ENCODE assay signal across 23 mouse cellular contexts in the genomic region with DNA sequence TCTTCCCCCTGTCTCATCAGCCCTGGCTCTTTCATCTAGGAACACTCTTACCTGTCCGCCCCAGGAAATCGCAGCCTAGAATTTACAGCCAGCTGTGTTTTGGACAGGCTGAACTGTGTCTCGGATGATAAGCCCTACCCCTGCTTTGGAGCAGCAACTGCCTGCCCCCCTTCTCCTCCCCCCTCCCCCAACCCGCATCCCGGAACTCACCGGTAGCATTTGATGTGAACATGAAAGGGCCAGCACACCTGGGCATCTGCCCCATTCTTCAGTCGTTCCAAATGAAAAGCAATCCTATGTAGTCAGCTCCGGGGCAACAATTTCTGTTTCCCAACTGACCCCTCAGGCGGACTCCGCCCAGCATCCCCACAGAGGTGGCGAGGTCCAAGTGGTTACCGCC.
DNase-seq lines count a peak whose midpoint lies in the region; ATAC-seq lines count a peak whose summit lies in the region.
"Had no signal": no experiment of that assay in that cellular context is flagged by ENCODE, and none has a peak within 500 bp of the region (broad histone marks: within the 10 kb centered on the region; RNA-seq: fewer than 3 reads in every experiment).

No protein-coding gene starts in this region.

- H3K4me2 ChIP-seq in intestine, embryonic 15.5 days (replicated peaks) = no peak overlapping the region
- H3K4me2 ChIP-seq in intestine, embryonic 16.5 days (ENCODE audit: low read depth, low read length) = no peak overlapping the region
- peak overlapping the region; percentile 32; the same call in 1 of the 2 replicates for H3K4me2 ChIP-seq in limb, embryonic 12.5 days
- H3K4me2 ChIP-seq: forebrain, embryonic 12.5 days; heart, embryonic 13.5 days; hindbrain, embryonic 14.5 days; liver, embryonic 11.5 days; lung, embryonic 15.5 days; midbrain, embryonic 11.5 days; neural tube, embryonic 13.5 days had no signal

- no peaks in the 10 kb centered on the region for H3K9me3 ChIP-seq in intestine, embryonic 15.5 days
- no peaks in the 10 kb centered on the region for H3K9me3 ChIP-seq in intestine, embryonic 16.5 days (ENCODE audit: control insufficient read depth, low read length)
- no peaks in the 10 kb centered on the region for H3K9me3 ChIP-seq in limb, embryonic 12.5 days
- H3K9me3 ChIP-seq: heart, embryonic 13.5 days; lung, embryonic 15.5 days; neural tube, embryonic 13.5 days had no signal

- WGBS in intestine, embryonic 15.5 days = 35% methylated on average over 12 of the region's 12 CpGs
- WGBS in intestine, embryonic 16.5 days = 33% methylated on average over 12 of the region's 12 CpGs
- WGBS in limb, embryonic 12.5 days = 22% methylated on average over 12 of the region's 12 CpGs

- H3K4me3 ChIP-seq in intestine, embryonic 15.5 days (replicated peaks) = no peak overlapping the region
- no peak overlapping the region for H3K4me3 ChIP-seq in intestine, embryonic 16.5 days (ENCODE audit: low read length)
- no peak overlapping the region for H3K4me3 ChIP-seq in limb, embryonic 12.5 days (replicated peaks)
- H3K4me3 ChIP-seq: erythroblast, embryonic 14.5 days; forebrain, embryonic 12.5 days; heart, adult 2 months; heart, embryonic 13.5 days; left cerebral cortex, adult 2 months; lung, embryonic 15.5 days; neural tube, embryonic 13.5 days had no signal

- H3K27ac ChIP-seq in intestine, embryonic 15.5 days = no peak overlapping the region
- H3K27ac ChIP-seq in intestine, embryonic 16.5 days (ENCODE audit: low read length) = no peak overlapping the region
- no peak overlapping the region for H3K27ac ChIP-seq in limb, embryonic 12.5 days
- H3K27ac ChIP-seq: forebrain, embryonic 12.5 days; heart, adult 2 months; heart, embryonic 13.5 days; hindbrain, embryonic 14.5 days; lung, embryonic 15.5 days; neural tube, embryonic 13.5 days had no signal

- peak; percentile 18 to 29 for DNase-seq in thymus, postnatal 10 days (ENCODE audit: low spot score in 2 of 2)
- DNase-seq in cerebellum, postnatal 10 days = no peak
- DNase-seq in cerebellum, adult 9-10 months = no peak
- DNase-seq: adrenal gland, postnatal 10 days; heart, adult 2 months; heart, postnatal 10 days; kidney, adult 2 months; kidney, postnatal 14 days had no signal

- 0 out of 2 replicates have a peak, but pooled peaks have one; percentile 41 for ATAC-seq in intestine, embryonic 15.5 days
- ATAC-seq in intestine, embryonic 16.5 days = no peak
- no peak for ATAC-seq in limb, embryonic 12.5 days (ENCODE audit: insufficient number of reproducible peaks, insufficient read depth, low FRiP score, low TSS enrichment, low read depth)
- no peak for ATAC-seq in inflammation-experienced regulatory T-cells, adult 6 months
- ATAC-seq: forebrain, postnatal 0 days had no signal

- H3K4me1 ChIP-seq in intestine, embryonic 15.5 days (replicated peaks) = no peaks in the 10 kb centered on the region; the same call in 1 of the 2 replicates
- no peaks in the 10 kb centered on the region for H3K4me1 ChIP-seq in intestine, embryonic 16.5 days (ENCODE audit: control insufficient read depth, insufficient read depth, low read length)
- peaks cover 14% of the 10 kb centered on the region for H3K4me1 ChIP-seq in limb, embryonic 12.5 days (replicated peaks)
- H3K4me1 ChIP-seq: lung, embryonic 15.5 days had no signal

- no peaks in the 10 kb centered on the region for H3K27me3 ChIP-seq in intestine, embryonic 15.5 days (replicated peaks)
- no peaks in the 10 kb centered on the region for H3K27me3 ChIP-seq in intestine, embryonic 16.5 days (replicated peaks; ENCODE audit: control insufficient read depth, insufficient read depth, low read length)
- 0 out of 2 replicates have a peak, but pooled peaks cover 10% of the 10 kb centered on the region for H3K27me3 ChIP-seq in limb, embryonic 12.5 days
- H3K27me3 ChIP-seq: CH12.LX; forebrain, embryonic 12.5 days; lung, embryonic 15.5 days; neural tube, embryonic 13.5 days had no signal

- H3K36me3 ChIP-seq in intestine, embryonic 15.5 days = no peaks in the 10 kb centered on the region
- no peaks in the 10 kb centered on the region for H3K36me3 ChIP-seq in intestine, embryonic 16.5 days (ENCODE audit: control insufficient read depth, insufficient read depth, low read length)
- H3K36me3 ChIP-seq in limb, embryonic 12.5 days = no peaks in the 10 kb centered on the region
- H3K36me3 ChIP-seq: forebrain, embryonic 12.5 days; heart, embryonic 13.5 days; lung, embryonic 15.5 days; neural tube, embryonic 13.5 days had no signal

- H3K9ac ChIP-seq in intestine, embryonic 15.5 days = no peak overlapping the region
- no peak overlapping the region for H3K9ac ChIP-seq in intestine, embryonic 16.5 days (ENCODE audit: low read depth, low read length)
- no peak overlapping the region for H3K9ac ChIP-seq in limb, embryonic 12.5 days (replicated peaks)
- H3K9ac ChIP-seq: forebrain, embryonic 12.5 days; forebrain, postnatal 0 days; heart, embryonic 13.5 days; hindbrain, embryonic 14.5 days; lung, embryonic 15.5 days; neural tube, embryonic 13.5 days had no signal

Comparison
In these comparisons a context has a peak if more than half of its experiments do, and no peak if none do; other contexts are left out.
1. DNase-seq: peak in thymus, postnatal 10 days (2 of 2); none in cerebellum, postnatal 10 days (0 of 2) and cerebellum, adult 9-10 months (single experiment).